Mouse (Mus musculus) central nervous system, embryonic 14 days (tissue): Measurements from ENCODE around the gene Olfr1260. TPM values are rescaled to one million over a fixed set of nuclear protein-coding genes. Genes with fewer than 3 reads are reported as not detected.

Experiments used
- polyA plus RNA-seq: library from polyadenylated mRNA; depleted of rRNA; stranded (reverse); fragments of >200 nt; gene quantifications from 2 replicates; pipeline ENCODE4 v1.2.3, GENCODE M21; 2012; rRNA removed

Gene Olfr1260
- polyA plus RNA-seq, result not detected in 2 replicates

GRCm38 (mm10) chr2:89974184-89974583 is at the start of gene Olfr1260:
Gene Olfr1260, plus strand, starts transcription at chr2:89974340.

GRCm38 (mm10) chr2:89927009-89927408 is 47.1 kb upstream of the Olfr1260 start, which contains the start of gene Olfr1258:
Gene Olfr1258, plus strand, starts transcription at chr2:89927309.

GRCm38 (mm10) chr2:89948564-89948963 is 25.6 kb upstream of the Olfr1260 start, which contains the start of gene Olfr1259:
Gene Olfr1259, minus strand, starts transcription at chr2:89948664.

GRCm38 (mm10) chr2:89990921-89991320 is 16.8 kb downstream of the Olfr1260 start, which contains the start of gene Olfr1261:
Gene Olfr1261, plus strand, starts transcription at chr2:89991221.

GRCm38 (mm10) chr2:89999845-90000244 is 25.7 kb downstream of the Olfr1260 start, which contains the start of gene Olfr1262:
Gene Olfr1262, plus strand, starts transcription at chr2:90000145.

GRCm38 (mm10) chr2:90011831-90012230 is 37.7 kb downstream of the Olfr1260 start, which contains the start of gene Olfr1263:
Gene Olfr1263, plus strand, starts transcription at chr2:90012131.

GRCm38 (mm10) chr2:90025477-90025876 is 51.3 kb downstream of the Olfr1260 start, which contains the start of gene Olfr1264:
Gene Olfr1264, minus strand, starts transcription at chr2:90025577.

Other genes with a start within 250 kb of the Olfr1260 start
- gene Olfr1252, start 249.3 kb upstream of the Olfr1260 start, polyA plus RNA-seq, result not detected in 2 replicates
- not detected in 2 replicates for gene Olfr1253, start 217.2 kb upstream of the Olfr1260 start, polyA plus RNA-seq
- not detected in 2 replicates for gene Olfr1254, start 180.7 kb upstream of the Olfr1260 start, polyA plus RNA-seq
- not detected in 2 replicates for gene Olfr1255, start 162.3 kb upstream of the Olfr1260 start, polyA plus RNA-seq
- gene Olfr1256, start 132.8 kb upstream of the Olfr1260 start, polyA plus RNA-seq, result not detected in 2 replicates
- 0.06 TPM in 1 of 2 replicates, not detected in the other for gene Olfr48, start 126.1 kb upstream of the Olfr1260 start, polyA plus RNA-seq
- not detected in 2 replicates for gene Olfr1257, start 95.9 kb upstream of the Olfr1260 start, polyA plus RNA-seq
- gene Olfr1258, start 47.0 kb upstream of the Olfr1260 start, polyA plus RNA-seq, result not detected in 2 replicates
- gene Olfr1259, start 25.7 kb upstream of the Olfr1260 start, polyA plus RNA-seq, result not detected in 2 replicates
- not detected in 2 replicates for gene Olfr1261, start 16.9 kb downstream of the Olfr1260 start, polyA plus RNA-seq
- not detected in 2 replicates for gene Olfr1262, start 25.8 kb downstream of the Olfr1260 start, polyA plus RNA-seq
- gene Olfr1263, start 37.8 kb downstream of the Olfr1260 start, polyA plus RNA-seq, result not detected in 2 replicates
- not detected in 2 replicates for gene Olfr1264, start 51.2 kb downstream of the Olfr1260 start, polyA plus RNA-seq
- not detected in 2 replicates for gene Olfr1265, start 61.0 kb downstream of the Olfr1260 start, polyA plus RNA-seq
- not detected in 2 replicates for gene Olfr140, start 89.3 kb downstream of the Olfr1260 start, polyA plus RNA-seq
- gene Olfr1269, start 147.1 kb downstream of the Olfr1260 start, polyA plus RNA-seq, result not detected in 2 replicates
- 0.06 TPM in 1 of 2 replicates, not detected in the other for gene Olfr32, start 168.0 kb downstream of the Olfr1260 start, polyA plus RNA-seq
- not detected in 2 replicates for gene Olfr1270, start 178.8 kb downstream of the Olfr1260 start, polyA plus RNA-seq